Mouse (Mus musculus) bone marrow, adult 2 months (tissue): ENCODE results near the gene Bcl7a. TPM values are rescaled to one million over a fixed set of nuclear protein-coding genes. Genes with fewer than 3 reads are reported as not detected.

Experiments used
- H3K27ac ChIP-seq: fragments of 200-500 bp; 2 replicates; pipeline ENCODE4 v1.5.1; 2012; ENCODE audit warnings: low read depth, mild to moderate bottlenecking, control low read depth, inconsistent platforms, low read length; ENCODE audit not compliant: control insufficient read depth, poor library complexity, insufficient read depth
- H3K4me1 ChIP-seq: fragments of 200-500 bp; 2 replicates; pipeline ENCODE4 v1.6.1; 2011; ENCODE audit warnings: low read length; ENCODE audit not compliant: control insufficient read depth, insufficient read depth
- H3K4me3 ChIP-seq: fragments of 200-500 bp; replicated peaks from 2 replicates; pipeline ENCODE3; 2011; ENCODE audit warnings: mild to moderate bottlenecking, low read depth, low read length, control low read depth; ENCODE audit not compliant: control insufficient read depth
- CTCF ChIP-seq: fragments of 200-500 bp; IDR thresholded peaks from 2 replicates; pipeline ENCODE4 v1.5.1; 2011; ENCODE audit warnings: low read length, control low read depth; ENCODE audit not compliant: control insufficient read depth, insufficient read depth
- POLR2A ChIP-seq: fragments of 200-500 bp; IDR thresholded peaks from 2 replicates; pipeline ENCODE4 v1.6.1; 2011; ENCODE audit warnings: low read depth, mild to moderate bottlenecking, control low read depth, low read length, borderline replicate concordance; ENCODE audit not compliant: control insufficient read depth
- WGBS: fragments of 180-500 bp; shearing (Covaris S2); methylation state at CpG from one replicate; pipeline ENCODE4 v1.1.7; 2018; 5-methylcytosine and 5-hydroxymethylcytosine counted together
- polyA plus RNA-seq: library from polyadenylated mRNA; stranded (reverse); fragments of >200 nt; gene quantifications from 2 replicates; pipeline ENCODE4 v1.2.4, GENCODE M21; 2011; ENCODE audit warnings: low replicate concordance; ENCODE audit not compliant: missing spikeins, insufficient read depth, insufficient read length

Bcl7a gene
- polyA plus RNA-seq, 1 experiment: 30.6 TPM

- WGBS: under 1% methylated on average over 50 of the region's 50 CpGs
- Histone ChIP-seq H3K4me3 (peak within 1 kb of the TSS; percentile 89), H3K27ac (peak within 1 kb of the TSS; percentile 87), H3K4me1 (peaks cover 3% of the 10 kb centered on the region; the same call in 1 of the 2 replicates)
- TF ChIP-seq CTCF (no peak), POLR2A (peak; percentile 82; the same call in 1 of the 2 replicates)
Measured at GRCm38 (mm10) chr5:123394303-123394956, 50.8 kb downstream of the Bcl7a start, which contains the start of gene Mlxip. Mlxip (plus strand) TSS chr5:123394798.

- Histone ChIP-seq H3K27ac (peak overlapping the region; percentile 87), H3K4me3 (peak overlapping the region; percentile 89), H3K4me1 (peaks cover 3% of the 10 kb centered on the region; the same call in 1 of the 2 replicates)
- no peak for TF ChIP-seq POLR2A
- TF ChIP-seq CTCF: no peak
- WGBS: under 1% methylated on average over 65 of the region's 65 CpGs
Measured at GRCm38 (mm10) chr5:123394957-123395881, 51.6 kb downstream of the Bcl7a start.

DNA sequence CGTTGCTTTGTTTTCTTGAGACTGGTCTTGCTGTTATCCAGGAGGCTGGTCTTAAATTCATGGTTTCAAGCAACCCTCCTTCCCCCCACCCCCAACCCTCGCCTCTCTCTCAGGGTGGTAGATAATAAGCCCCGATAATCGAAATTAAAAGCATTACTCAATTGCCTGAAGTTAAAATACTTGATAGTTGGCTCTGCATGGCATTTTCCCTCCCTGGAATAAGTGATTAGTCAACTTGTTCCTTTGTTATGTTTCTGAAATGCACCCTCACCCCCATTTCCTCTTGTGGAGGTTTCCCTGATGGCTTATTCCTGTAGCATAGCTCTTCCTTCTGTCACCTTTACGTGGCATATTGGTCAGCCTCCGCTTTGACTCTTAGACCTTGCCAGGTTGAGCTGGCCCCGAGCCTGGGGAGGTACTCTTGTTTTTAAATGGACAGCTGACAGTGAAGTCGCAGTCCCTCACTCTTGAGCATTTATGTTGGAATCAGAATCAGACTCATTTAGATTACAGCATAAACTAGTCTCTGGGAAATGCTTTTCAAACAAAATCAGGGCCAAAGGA is 53.3 kb downstream of the Bcl7a start:
- H3K27ac ChIP-seq: peak overlapping the region; percentile 59
- no peak for TF ChIP-seq CTCF
- no peak for TF ChIP-seq POLR2A
- 6% methylated on average over 8 of the region's 8 CpGs for WGBS
- peaks cover 3% of the 10 kb centered on the region; the same call in 1 of the 2 replicates for H3K4me1 ChIP-seq
- H3K4me3 ChIP-seq: peak overlapping the region; percentile 65

DNA sequence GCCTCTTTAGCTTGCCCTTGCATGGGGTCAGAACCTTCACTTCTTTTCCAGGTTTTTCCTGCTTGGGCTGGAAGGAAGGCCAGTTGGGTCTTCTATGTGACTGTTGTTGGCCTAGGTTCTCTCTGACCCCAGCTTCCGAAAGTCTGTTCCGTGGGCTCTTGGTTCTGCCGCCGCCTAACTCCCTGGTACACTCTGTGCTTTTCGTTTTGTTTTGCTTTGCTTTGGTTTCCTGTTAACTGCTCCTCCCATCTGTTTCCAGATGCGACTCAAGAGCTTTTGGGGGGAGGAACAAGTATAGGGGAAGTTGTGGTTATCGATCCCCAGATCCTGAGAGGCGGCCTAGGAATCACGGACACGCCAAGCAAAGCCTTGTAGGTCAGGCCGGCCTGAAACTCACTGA is 54.2 kb downstream of the Bcl7a start:
- TF ChIP-seq CTCF (no peak), POLR2A (no peak)
- 3% methylated on average over 11 of the region's 11 CpGs for WGBS
- Histone ChIP-seq H3K4me1 (peaks cover 3% of the 10 kb centered on the region; the same call in 1 of the 2 replicates), H3K27ac (peak overlapping the region; percentile 49), H3K4me3 (peak overlapping the region; percentile 46)

DNA sequence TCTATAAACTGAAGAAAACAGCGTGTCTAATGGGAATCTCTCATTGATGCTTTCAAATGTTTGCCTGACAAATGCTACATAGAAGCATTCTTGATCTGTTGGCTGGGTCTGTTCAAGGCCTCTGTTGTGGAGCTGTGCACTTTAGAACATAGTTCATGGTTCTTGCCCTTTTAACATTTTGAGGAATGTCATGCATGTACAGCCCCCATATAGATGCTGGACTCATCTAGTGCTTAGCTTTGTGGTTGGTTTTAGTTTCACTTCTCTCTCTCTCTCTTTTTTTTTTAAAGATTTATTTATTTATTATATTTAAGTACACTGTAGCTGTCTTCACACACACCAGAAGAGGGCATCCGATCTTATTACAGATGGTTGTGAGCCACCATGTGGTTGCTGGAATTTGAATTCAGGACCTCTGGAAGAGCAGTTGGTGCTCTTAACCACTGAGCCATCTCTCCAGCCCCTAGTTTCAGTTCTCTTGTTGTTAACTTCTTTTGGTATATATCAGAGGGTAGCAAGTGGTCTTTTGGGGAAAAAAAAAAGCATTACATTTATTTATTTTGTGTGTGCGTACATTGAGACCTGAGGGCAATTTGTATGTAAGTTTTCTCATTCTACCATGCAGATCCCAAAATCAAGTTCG is 55.3 kb downstream of the Bcl7a start:
- TF ChIP-seq POLR2A (no peak), CTCF (no peak)
- H3K4me3 ChIP-seq: no peak overlapping the region
- no peak overlapping the region for H3K27ac ChIP-seq
- H3K4me1 ChIP-seq: peaks cover 2% of the 10 kb centered on the region; the same call in 1 of the 2 replicates
- WGBS: 51% methylated on average over 4 of the region's 4 CpGs

GRCm38 (mm10) chr5:123404480-123404879 is 60.8 kb downstream of the Bcl7a start:
- WGBS: 88% methylated on average over 3 of the region's 3 CpGs
- Histone ChIP-seq H3K27ac (no peak overlapping the region), H3K4me3 (no peak overlapping the region), H3K4me1 (no peaks in the 10 kb centered on the region; the same call in 1 of the 2 replicates)
- TF ChIP-seq CTCF: no peak
- no peak for TF ChIP-seq POLR2A

GRCm38 (mm10) chr5:123406952-123407351 is 63.3 kb downstream of the Bcl7a start:
- TF ChIP-seq POLR2A (no peak), CTCF (no peak)
- no peak overlapping the region for H3K4me3 ChIP-seq
- H3K4me1 ChIP-seq: no peaks in the 10 kb centered on the region; the same call in 1 of the 2 replicates
- no peak overlapping the region for H3K27ac ChIP-seq
- 19% methylated on average over 2 of the region's 2 CpGs for WGBS
